Mouse (Mus musculus) stomach, embryonic 16.5 days (tissue): Measurements from ENCODE around the gene Vmn2r17. TPM values are rescaled to one million over a fixed set of nuclear protein-coding genes. Genes with fewer than 3 reads are reported as not detected.
A peak's percentile ranks its signal among the peaks of the same experiment; 100 is the strongest.

Experiments used
- ATAC-seq: fragments of 200-750 bp; cut with Nextera tagmentation; 2 replicates; pipeline ENCODE4 v1.8.0; 2017; ENCODE audit warnings: moderate number of reproducible peaks, moderate TSS enrichment; ENCODE audit not compliant: insufficient read depth, low FRiP score
- H3K27ac ChIP-seq: fragments of 300-500 bp; sonication (generic); 2 replicates; pipeline ENCODE4 v1.5.1; 2014; ENCODE audit warnings: low read length
- H3K27me3 ChIP-seq: fragments of 300-500 bp; sonication (generic); 2 replicates; pipeline ENCODE4 v1.6.1; 2014; ENCODE audit warnings: low read length, control low read depth, mixed read lengths; ENCODE audit not compliant: control insufficient read depth, insufficient read depth
- H3K36me3 ChIP-seq: fragments of 300-500 bp; sonication (generic); 2 replicates; pipeline ENCODE4 v1.6.1; 2014; ENCODE audit warnings: low read length; ENCODE audit not compliant: control insufficient read depth, insufficient read depth
- H3K4me1 ChIP-seq: fragments of 300-500 bp; sonication (generic); 2 replicates; pipeline ENCODE4 v1.6.1; 2014; ENCODE audit warnings: low read length, control low read depth, mixed read lengths; ENCODE audit not compliant: control insufficient read depth, insufficient read depth
- H3K4me2 ChIP-seq: fragments of 300-500 bp; sonication (generic); 2 replicates; pipeline ENCODE4 v1.6.1; 2014; ENCODE audit warnings: low read depth, low read length, mixed read lengths
- H3K4me3 ChIP-seq: fragments of 300-500 bp; sonication (generic); replicated peaks from 2 replicates; pipeline ENCODE4 v1.5.1; 2014; ENCODE audit warnings: mild to moderate bottlenecking, low read length
- H3K9ac ChIP-seq: fragments of 300-500 bp; sonication (generic); 2 replicates; pipeline ENCODE4 v1.6.1; 2014; ENCODE audit warnings: low read length
- H3K9me3 ChIP-seq: fragments of 300-500 bp; sonication (generic); replicated peaks from 2 replicates; pipeline ENCODE4 v1.6.1; 2016; ENCODE audit warnings: low read length, control low read depth; ENCODE audit not compliant: control insufficient read depth
- whole genome bisulfite sequencing: fragments of 180-500 bp; shearing (Covaris S2); extraction: QIAGEN DNeasy Blood & Tissue Kit; methylation state at CpG from one replicate; pipeline ENCODE4 v1.1.7; 2014; 5-methylcytosine and 5-hydroxymethylcytosine counted together
- polyA plus RNA-seq: library from polyadenylated mRNA; unstranded; fragments of >200 nt; fragmentation: Nextera tagmentation; extraction: Ambion mirVana; gene quantifications from 2 replicates; pipeline ENCODE4 v1.2.1, GENCODE M21; 2015

The Vmn2r17 gene
- not detected in 2 replicates for polyA plus RNA-seq

- no peaks in the 10 kb centered on the region for H3K9me3 ChIP-seq
- H3K4me3 ChIP-seq: no peak within 1 kb of the TSS
- no peaks in the 10 kb centered on the region for H3K27me3 ChIP-seq
- 53% methylated on average over 2 of the region's 2 CpGs for WGBS
- no peak for ATAC-seq
- H3K36me3 ChIP-seq: no peaks in the 10 kb centered on the region
- no peak within 1 kb of the TSS for H3K9ac ChIP-seq
- no peak within 1 kb of the TSS for H3K4me2 ChIP-seq
- no peaks in the 10 kb centered on the region for H3K4me1 ChIP-seq
- H3K27ac ChIP-seq: no peak within 1 kb of the TSS
Observed at GRCm38 (mm10) chr5:109419388-109419787, at the start of gene Vmn2r17. Gene Vmn2r17 (plus strand): TSS chr5:109419688.

DNA sequence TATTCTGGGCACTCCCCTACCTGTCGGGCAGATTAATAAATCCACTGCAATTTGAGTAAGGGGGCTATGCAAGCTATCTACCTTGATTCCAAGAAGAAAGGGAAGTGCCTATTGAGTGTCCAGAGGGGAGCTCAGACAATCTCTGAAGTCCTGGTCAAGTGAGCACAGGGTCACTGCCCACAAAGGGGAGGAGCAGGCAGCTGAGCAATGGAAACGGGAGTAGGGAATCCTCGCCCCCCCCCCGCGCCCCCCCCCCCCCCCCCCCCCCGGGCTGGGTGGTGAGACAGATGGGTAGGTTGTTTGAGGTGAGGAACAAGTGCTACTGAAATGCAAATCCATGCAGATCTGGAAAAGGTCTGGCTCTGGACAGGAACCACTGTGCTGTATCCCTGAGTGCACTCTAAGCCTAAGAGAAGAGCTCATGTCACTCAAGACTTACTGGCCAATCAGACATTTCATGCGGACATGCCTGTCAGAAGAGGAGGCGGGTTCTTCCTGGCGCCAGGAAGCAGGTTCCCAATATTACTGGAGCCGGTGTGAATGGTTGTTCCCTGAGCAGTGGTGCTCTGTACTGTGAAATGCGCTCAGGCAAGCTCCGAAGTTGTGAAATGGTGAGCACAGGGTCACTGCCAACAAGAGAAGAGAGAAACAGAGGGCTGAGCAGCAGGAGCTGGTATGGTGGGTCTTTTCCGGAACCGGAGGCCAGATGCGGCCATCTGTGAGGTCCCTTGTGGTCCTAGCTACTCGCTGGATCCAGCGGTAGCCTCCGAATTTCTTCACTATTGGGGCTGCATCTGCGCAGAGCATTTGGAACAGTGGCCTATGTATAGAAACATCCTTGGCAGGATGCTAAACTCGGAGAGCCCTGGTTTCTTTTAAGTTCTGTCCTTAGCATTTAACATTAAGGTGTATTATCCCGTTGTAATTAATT lies 47.4 kb downstream of the Vmn2r17 start:
- no peaks in the 10 kb centered on the region for H3K27me3 ChIP-seq
- H3K4me3 ChIP-seq: peak overlapping the region; percentile 39
- peak; percentile 58 for ATAC-seq
- 26% methylated on average over 17 of the region's 21 CpGs for WGBS
- no peaks in the 10 kb centered on the region for H3K36me3 ChIP-seq
- H3K9me3 ChIP-seq: no peaks in the 10 kb centered on the region
- no peaks in the 10 kb centered on the region for H3K4me1 ChIP-seq
- no peak overlapping the region for H3K27ac ChIP-seq
- peak overlapping the region; percentile 39 for H3K4me2 ChIP-seq
- H3K9ac ChIP-seq: no peak overlapping the region

GRCm38 (mm10) chr5:109506729-109507128 lies 87.2 kb downstream of the Vmn2r17 start:
- ATAC-seq: no peak
- 13% methylated on average over 1 of the region's 1 CpGs for WGBS
- H3K27ac ChIP-seq: no peak overlapping the region

More at GRCm38 (mm10) chr5:109506729-109507128, 87.2 kb downstream of the Vmn2r17 start:
- Histone ChIP-seq H3K4me2 (no peak overlapping the region), H3K9me3 (no peaks in the 10 kb centered on the region), H3K9ac (no peak overlapping the region), H3K4me3 (no peak overlapping the region), H3K27me3 (no peaks in the 10 kb centered on the region), H3K4me1 (no peaks in the 10 kb centered on the region), H3K36me3 (no peaks in the 10 kb centered on the region)

Other genes starting within 250 kb of the Vmn2r17 start
- not detected in 2 replicates for gene Vmn2r13, start 227.5 kb upstream of the Vmn2r17 start, polyA plus RNA-seq
- gene Vmn2r14, start 195.0 kb upstream of the Vmn2r17 start, polyA plus RNA-seq: not detected in 2 replicates
- not detected in 2 replicates for gene Vmn2r15, start 122.0 kb upstream of the Vmn2r17 start, polyA plus RNA-seq
- gene Vmn2r16, start 89.5 kb upstream of the Vmn2r17 start, polyA plus RNA-seq: not detected in 2 replicates
- gene Crlf2, start 139.3 kb downstream of the Vmn2r17 start, polyA plus RNA-seq: 5.7 and 7.4 TPM in 2 replicates